24 mouse cellular contexts compared by ENCODE assay signal in the genomic region with DNA sequence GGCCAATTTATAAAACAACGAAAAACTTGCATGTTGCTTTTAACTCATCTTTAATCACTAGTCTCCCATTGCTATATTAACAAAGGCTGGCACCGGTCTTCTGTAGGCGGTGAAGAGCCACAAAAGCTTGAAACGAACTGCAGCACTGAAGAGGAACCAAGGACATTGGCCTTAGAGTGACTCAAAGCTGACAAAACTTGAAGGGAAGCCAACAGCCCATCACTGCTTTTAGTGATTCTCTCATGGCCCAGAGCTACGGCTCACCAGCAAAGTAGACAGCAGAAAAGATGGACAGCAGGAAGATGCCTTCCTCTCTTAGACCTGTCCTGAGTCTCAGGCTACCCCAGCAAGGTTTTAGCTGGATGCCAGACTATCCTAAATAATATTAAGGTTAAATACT. TPM values are rescaled to one million over a fixed set of nuclear protein-coding genes. Genes with fewer than 3 reads are reported as not detected.
DNase-seq lines count a peak whose midpoint lies in the region; ATAC-seq and TF ChIP-seq lines count a peak whose summit lies in the region.
"Had no signal": no experiment of that assay in that cellular context is flagged by ENCODE, and none has a peak within 500 bp of the region (broad histone marks: within the 10 kb centered on the region; RNA-seq: fewer than 3 reads in every experiment).

No protein-coding gene starts in this region.

- no peaks in the 10 kb centered on the region for H3K27me3 ChIP-seq in liver, postnatal 0 days (ENCODE audit: insufficient read depth, low read length)
- H3K27me3 ChIP-seq in liver, embryonic 11.5 days (replicated peaks; ENCODE audit: control insufficient read depth, insufficient read depth, low read length) = no peaks in the 10 kb centered on the region
- H3K27me3 ChIP-seq: forebrain, embryonic 13.5 days; heart, embryonic 13.5 days; Patski had no signal

- 81% methylated on average over 5 of the region's 5 CpGs for WGBS in liver, postnatal 0 days (ENCODE audit: insufficient replicate concordance)
- 88% methylated on average over 5 of the region's 5 CpGs for WGBS in liver, embryonic 11.5 days
- 75% methylated on average over 5 of the region's 5 CpGs for WGBS in bone marrow, adult 2 months

- peaks cover 8% of the 10 kb centered on the region for H3K9me3 ChIP-seq in liver, postnatal 0 days (ENCODE audit: low read length)
- peaks cover 2% of the 10 kb centered on the region; the same call in 1 of the 2 replicates for H3K9me3 ChIP-seq in liver, embryonic 11.5 days (ENCODE audit: control insufficient read depth, low read length)
- H3K9me3 ChIP-seq: forebrain, embryonic 10.5 days; heart, embryonic 10.5 days had no signal

- peak; percentile 37 for DNase-seq in adrenal gland, postnatal 10 days
- DNase-seq in adrenal gland, adult 8-10 months = no peak
- DNase-seq in liver, postnatal 0 days = no peak
- DNase-seq in liver, embryonic 11.5 days (ENCODE audit: low spot score) = no peak
- DNase-seq in NIH3T3 (ENCODE audit: low read depth) = peak; percentile 27
- DNase-seq in layer of hippocampus, postnatal 25 days (ENCODE audit: extremely low spot score in 1 of 2, low spot score in 1 of 2) = no peak
- DNase-seq in c-Kit-positive CD71-positive TER-119-positive erythroid progenitor cells, embryonic 14.5 days (ENCODE audit: low spot score) = no peak
- DNase-seq: cerebellum, adult 18-20 months; cerebellum, adult 9-10 months; cerebellum, postnatal 14 days; gastrocnemius, postnatal 25 days; kidney, adult 18-20 months had no signal

- H3K4me2 ChIP-seq in liver, postnatal 0 days (ENCODE audit: low read depth, low read length) = no peak overlapping the region
- H3K4me2 ChIP-seq in liver, embryonic 11.5 days = no peak overlapping the region
- H3K4me2 ChIP-seq: forebrain, embryonic 13.5 days; heart, embryonic 13.5 days; hindbrain, embryonic 14.5 days had no signal

- 0 out of 2 replicates have a peak overlapping the region, but pooled peaks have one; percentile 34 for H3K27ac ChIP-seq in liver, postnatal 0 days (ENCODE audit: low read depth)
- no peak overlapping the region for H3K27ac ChIP-seq in liver, embryonic 11.5 days (ENCODE audit: low read depth, low read length)
- H3K27ac ChIP-seq in bone marrow, adult 2 months (ENCODE audit: control insufficient read depth, insufficient read depth, low read depth, low read length, poor library complexity) = peak overlapping the region; percentile 17; the same call in 1 of the 2 replicates
- H3K27ac ChIP-seq: forebrain, embryonic 10.5 days; forebrain, embryonic 13.5 days; heart, adult 2 months; heart, embryonic 10.5 days; heart, embryonic 13.5 days; hindbrain, embryonic 14.5 days; hindbrain, postnatal 0 days had no signal

- peaks cover 24% of the 10 kb centered on the region for H3K4me1 ChIP-seq in liver, postnatal 0 days (ENCODE audit: insufficient read depth)
- peaks cover 20% of the 10 kb centered on the region for H3K4me1 ChIP-seq in liver, embryonic 11.5 days (replicated peaks; ENCODE audit: control insufficient read depth, insufficient read depth, low read length)
- peaks cover 2% of the 10 kb centered on the region; the same call in 1 of the 2 replicates for H3K4me1 ChIP-seq in bone marrow, adult 2 months (ENCODE audit: control insufficient read depth, insufficient read depth, low read length)

- ATAC-seq in liver, postnatal 0 days = no peak
- no peak for ATAC-seq in liver, embryonic 11.5 days (replicated peaks; ENCODE audit: low FRiP score)
- ATAC-seq: forebrain, embryonic 13.5 days; forebrain, embryonic 16.5 days; hindbrain, postnatal 0 days; inflammation-experienced regulatory T-cells, adult 6 months; intestine, embryonic 16.5 days; Patski had no signal

- no peak overlapping the region for H3K9ac ChIP-seq in liver, postnatal 0 days (replicated peaks)
- no peak overlapping the region for H3K9ac ChIP-seq in liver, embryonic 11.5 days (ENCODE audit: low read depth, low read length)
- H3K9ac ChIP-seq: forebrain, embryonic 13.5 days; heart, embryonic 13.5 days; hindbrain, embryonic 14.5 days had no signal

- H3K4me3 ChIP-seq in liver, postnatal 0 days (ENCODE audit: low read depth, low read length) = no peak overlapping the region
- no peak overlapping the region for H3K4me3 ChIP-seq in liver, embryonic 11.5 days (ENCODE audit: low read depth, low read length)
- no peak overlapping the region for H3K4me3 ChIP-seq in bone marrow, adult 2 months (replicated peaks; ENCODE audit: control insufficient read depth, low read depth, low read length)
- H3K4me3 ChIP-seq: forebrain, embryonic 10.5 days; forebrain, embryonic 13.5 days; heart, adult 2 months; heart, embryonic 10.5 days; heart, embryonic 13.5 days had no signal

- TF ChIP-seq EP300 in liver, postnatal 0 days (IDR thresholded peaks at IDR 0.05; ENCODE audit: low read depth) = no peak

- no peaks in the 10 kb centered on the region for H3K36me3 ChIP-seq in liver, postnatal 0 days (replicated peaks; ENCODE audit: insufficient read depth, low read length)
- H3K36me3 ChIP-seq in liver, embryonic 11.5 days (ENCODE audit: control insufficient read depth, insufficient read depth, low read length) = no peaks in the 10 kb centered on the region
- H3K36me3 ChIP-seq: forebrain, embryonic 10.5 days; heart, embryonic 13.5 days had no signal

- TF ChIP-seq CTCF in liver, postnatal 0 days (IDR thresholded peaks at IDR 0.05; ENCODE audit: low read depth) = no peak
- no peak for TF ChIP-seq CTCF in bone marrow, adult 2 months (IDR thresholded peaks at IDR 0.05; ENCODE audit: control insufficient read depth, insufficient read depth, low read length)

- TF ChIP-seq POLR2A in bone marrow, adult 2 months (IDR thresholded peaks at IDR 0.05; ENCODE audit: borderline replicate concordance, control insufficient read depth, low read depth, low read length) = no peak

RNA-seq across cellular contexts. Expression of a gene that starts 22.1 kb away (rescaled TPM):
- total RNA-seq in adrenal gland, postnatal 10 days (2021) = 10 to 100 TPM; 10.3 to 15.3 TPM
- total RNA-seq in adrenal gland, adult 8-10 months (2022) = 10 to 100 TPM; 14.1 to 24.7 (median 21.0) TPM
- polyA plus RNA-seq in liver, postnatal 0 days (2015; fragmentation: Nextera tagmentation; extraction: Ambion mirVana) = 68.2 and 69.3 TPM in 2 replicates
- 20.7 and 24.4 TPM in 2 replicates for polyA plus RNA-seq in liver, embryonic 11.5 days (2014; fragmentation: Nextera tagmentation; extraction: Ambion mirVana)
- polyA plus RNA-seq in bone marrow, adult 2 months (2011; ENCODE audit: insufficient read depth, insufficient read length, low replicate concordance, missing spikeins) = 150 and 287 TPM in 2 replicates
- 10 to 100 TPM in 1 of 2 experiments, 1 to 10 TPM in 1; 9.0 to 10.7 TPM for total RNA-seq in layer of hippocampus, postnatal 25 days (2021)

RNA-seq across cellular contexts. Expression of a gene that starts 58.2 kb away (rescaled TPM):
- total RNA-seq in adrenal gland, postnatal 10 days (2021) = 100 to 1,000 TPM; 186 to 230 TPM
- 100 to 1,000 TPM; 138 to 162 (median 149) TPM for total RNA-seq in adrenal gland, adult 8-10 months (2022)
- polyA plus RNA-seq in liver, postnatal 0 days (2015; fragmentation: Nextera tagmentation; extraction: Ambion mirVana) = 421 and 439 TPM in 2 replicates
- 1,278 and 1,318 TPM in 2 replicates for polyA plus RNA-seq in liver, embryonic 11.5 days (2014; fragmentation: Nextera tagmentation; extraction: Ambion mirVana)
- 231 and 248 TPM in 2 replicates for polyA plus RNA-seq in bone marrow, adult 2 months (2011; ENCODE audit: insufficient read depth, insufficient read length, low replicate concordance, missing spikeins)
- 100 to 1,000 TPM; 139 to 159 TPM for total RNA-seq in layer of hippocampus, postnatal 25 days (2021)

RNA-seq across cellular contexts. Expression of a gene that starts 58.3 kb away (rescaled TPM):
- total RNA-seq in adrenal gland, postnatal 10 days (2021) = 10 to 100 TPM; 29.1 to 30.9 TPM
- total RNA-seq in adrenal gland, adult 8-10 months (2022) = 10 to 100 TPM; 34.8 to 44.1 (median 37.0) TPM
- 11.7 and 12.4 TPM in 2 replicates for polyA plus RNA-seq in liver, postnatal 0 days (2015; fragmentation: Nextera tagmentation; extraction: Ambion mirVana)
- polyA plus RNA-seq in liver, embryonic 11.5 days (2014; fragmentation: Nextera tagmentation; extraction: Ambion mirVana) = 53.2 and 62.3 TPM in 2 replicates
- 20.2 and 26.5 TPM in 2 replicates for polyA plus RNA-seq in bone marrow, adult 2 months (2011; ENCODE audit: insufficient read depth, insufficient read length, low replicate concordance, missing spikeins)
- total RNA-seq in layer of hippocampus, postnatal 25 days (2021) = 10 to 100 TPM; 35.7 to 36.3 TPM

Comparison
In these comparisons a context has a peak if more than half of its experiments do, and no peak if none do; other contexts are left out.
1. DNase-seq: peak in adrenal gland, postnatal 10 days (single experiment) and NIH3T3 (single experiment); none in adrenal gland, adult 8-10 months (single experiment), liver, postnatal 0 days (single experiment), liver, embryonic 11.5 days (single experiment), layer of hippocampus, postnatal 25 days (0 of 2) and c-Kit-positive CD71-positive TER-119-positive erythroid progenitor cells, embryonic 14.5 days (single experiment).